Mouse (Mus musculus) heart, postnatal 0 days (tissue): Measurements from ENCODE around the gene Larp4b.

Experiments
- CTCF ChIP-seq: IDR thresholded peaks from 2 replicates; pipeline ENCODE4 v1.5.1; 2016; ENCODE audit warnings: antibody characterized with exemption, control low read depth, low read depth
- EP300 ChIP-seq: IDR thresholded peaks from 2 replicates; pipeline ENCODE4 v1.6.1; 2016; ENCODE audit warnings: antibody characterized with exemption, low read depth

- no peak for TF ChIP-seq CTCF
- no peak for TF ChIP-seq EP300
These were observed 99.2 kb downstream of the Larp4b start for GRCm38 (mm10) chr13:9192797-9193330.
